In the genomic region with DNA sequence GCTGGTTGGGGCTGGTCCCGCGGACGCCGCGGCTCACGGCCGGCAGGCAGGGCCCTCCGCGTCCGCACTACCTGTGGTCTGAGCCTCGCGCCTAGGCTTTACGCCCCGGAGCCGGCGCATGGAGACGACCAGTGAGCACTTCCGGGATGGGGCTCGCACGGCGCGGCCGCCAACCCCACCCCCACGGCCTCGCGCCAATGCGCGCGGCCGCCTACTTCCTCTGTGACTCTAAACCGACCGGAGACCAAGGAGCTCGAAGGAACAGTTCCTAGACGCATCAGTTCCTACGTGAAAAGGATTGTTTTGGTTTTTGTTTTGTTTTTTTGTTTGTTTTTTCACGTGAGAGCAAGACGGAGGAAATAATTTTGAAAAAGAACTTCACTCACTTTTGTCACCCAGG, we compare ENCODE assay signal across 8 mouse cellular contexts. TPM values are rescaled to one million over a fixed set of nuclear protein-coding genes. Genes with fewer than 3 reads are reported as not detected.
DNase-seq lines count a peak whose midpoint lies in the region; ATAC-seq lines count a peak whose summit lies in the region.

A gene (minus strand): TSS at position 199 of the 400 bp plus-strand sequence.
A gene (plus strand): TSS at position 231 of the 400 bp plus-strand sequence.

- H3K27me3 ChIP-seq in hindbrain, embryonic 16.5 days (replicated peaks; ENCODE audit: control insufficient read depth, insufficient read depth, low read length), result no peaks in the 10 kb centered on the region

- H3K4me1 ChIP-seq in hindbrain, embryonic 16.5 days (ENCODE audit: control insufficient read depth, insufficient read depth, low read depth, low read length), result peaks cover 30% of the 10 kb centered on the region

- peak within 1 kb of the TSS; percentile 81 for H3K27ac ChIP-seq in hindbrain, embryonic 16.5 days (ENCODE audit: low read depth, low read length)
- H3K27ac ChIP-seq in macrophage, result peak within 1 kb of the TSS; percentile 56

- H3K4me2 ChIP-seq in hindbrain, embryonic 16.5 days (ENCODE audit: low read length), result peak within 1 kb of the TSS; percentile 91

- DNase-seq in WW6 (ENCODE audit: low read depth, low spot score), result peak; percentile 81
- peak; percentile 75 to 90 for DNase-seq in cerebellum, postnatal 4 days (ENCODE audit: low spot score in 2 of 2)
- peak; percentile 88 for DNase-seq in gastrocnemius, adult 18-20 months (ENCODE audit: low spot score)
- peak; percentile 83 to 92 for DNase-seq in left cerebral cortex, adult 18-20 months (ENCODE audit: low spot score in 2 of 2)
- peak; percentile 90 for DNase-seq in right cerebral cortex, adult 18-20 months
- peak; percentile 39 for DNase-seq in urinary bladder, postnatal 10 days (ENCODE audit: low spot score)

- H3K36me3 ChIP-seq in hindbrain, embryonic 16.5 days (ENCODE audit: control insufficient read depth, insufficient read depth, low read length), result peaks cover 19% of the 10 kb centered on the region
- peaks cover 26% of the 10 kb centered on the region; the same call in 1 of the 2 replicates for H3K36me3 ChIP-seq in macrophage (ENCODE audit: inconsistent target)

- ATAC-seq in hindbrain, embryonic 16.5 days, result peak; percentile 97

- H3K79me2 ChIP-seq in macrophage (ENCODE audit: inconsistent target), result peaks cover 53% of the 10 kb centered on the region

- WGBS in hindbrain, embryonic 16.5 days, result under 1% methylated on average over 24 of the region's 37 CpGs
- WGBS in macrophage (ENCODE audit: missing documents), result under 1% methylated on average over 36 of the region's 37 CpGs

- H3K9me3 ChIP-seq in hindbrain, embryonic 16.5 days (ENCODE audit: control insufficient read depth, low read length), result no peaks in the 10 kb centered on the region

- peak within 1 kb of the TSS; percentile 87 for H3K9ac ChIP-seq in hindbrain, embryonic 16.5 days (ENCODE audit: low read depth, low read length)

- peak within 1 kb of the TSS; percentile 97 for H3K4me3 ChIP-seq in hindbrain, embryonic 16.5 days (ENCODE audit: low read length)
- H3K4me3 ChIP-seq in macrophage (ENCODE audit: inconsistent target), result peak within 1 kb of the TSS; percentile 94

RNA-seq across cellular contexts. Expression of the first gene that starts in this region (rescaled TPM):
- total RNA-seq in gastrocnemius, adult 18-20 months (2021), result 10 to 100 TPM; 24.2 to 25.0 TPM
- 56.6 and 66.3 TPM in 2 replicates for polyA plus RNA-seq in hindbrain, embryonic 16.5 days (2015; fragmentation: Nextera tagmentation; extraction: Ambion mirVana)
- 10 to 100 TPM; 35.0 to 35.5 TPM for total RNA-seq in left cerebral cortex, adult 18-20 months (2021)
- total RNA-seq in macrophage (2018; cell fraction: chromatin; rRNA removed), result 10 to 100 TPM in 23 of 26 experiments, 1 to 10 TPM in 3; 5.3 to 84.5 (median 39.4) TPM
- total RNA-seq in macrophage (2018; cell fraction: cytosol; rRNA removed), result 10 to 100 TPM; 27.2 to 86.7 (median 54.5) TPM
- 10 to 100 TPM in 22 of 26 experiments, 1 to 10 TPM in 4; 9.0 to 57.0 (median 29.3) TPM for total RNA-seq in macrophage (2018; cell fraction: nucleus; rRNA removed)
- 34.1 to 81.4 TPM (median 62.3 TPM) in 3 replicates for polyA plus RNA-seq in macrophage (2018)

RNA-seq across cellular contexts. Expression of the second gene that starts in this region (rescaled TPM):
- 100 to 1,000 TPM; 115 to 125 TPM for total RNA-seq in gastrocnemius, adult 18-20 months (2021)
- polyA plus RNA-seq in hindbrain, embryonic 16.5 days (2015; fragmentation: Nextera tagmentation; extraction: Ambion mirVana), result 183 and 187 TPM in 2 replicates
- total RNA-seq in left cerebral cortex, adult 18-20 months (2021), result 100 to 1,000 TPM; 112 to 118 TPM
- 10 to 100 TPM; 12.5 to 53.4 (median 30.9) TPM for total RNA-seq in macrophage (2018; cell fraction: chromatin; rRNA removed)
- 100 to 1,000 TPM in 13 of 26 experiments, 10 to 100 TPM in 13; 63.4 to 127 (median 95.0) TPM for total RNA-seq in macrophage (2018; cell fraction: cytosol; rRNA removed)
- total RNA-seq in macrophage (2018; cell fraction: nucleus; rRNA removed), result 10 to 100 TPM; 15.6 to 53.6 (median 35.0) TPM
- 85.7 to 124 TPM (median 98.6 TPM) in 3 replicates for polyA plus RNA-seq in macrophage (2018)

Comparison
In these comparisons a context has a peak if more than half of its experiments do, and no peak if none do; other contexts are left out.
1. Peak in every context shown above with its lines: DNase-seq, ATAC-seq, H3K4me3 ChIP-seq and H3K27ac ChIP-seq.
2. DNase-seq: peak in every context shown above with its lines; median percentile 90 in right cerebral cortex, adult 18-20 months; 88 in gastrocnemius, adult 18-20 months; 88 in left cerebral cortex, adult 18-20 months; 82 in cerebellum, postnatal 4 days; 81 in WW6; 39 in urinary bladder, postnatal 10 days.